Mouse (Mus musculus) CH12F3 (cell line): Measurements from ENCODE around the gene Rhoc.
"Not testable (repeated sequence)": the region's sequence is repeated elsewhere in the genome, so short reads cannot be mapped to it uniquely, and the experiment has no call there.

Experiments used
- in situ Hi-C: fragments of 300-500 bp; cut with MboI; formaldehyde crosslinking; loops from 2 replicates; pipeline ENCODE4 v1.14.3; 2020; ENCODE audit warnings: low sequenced_read_pairs

The Rhoc gene

GRCm38 (mm10) chr3:104812254-104812653 is 24.1 kb downstream of the Rhoc start:
- in situ Hi-C loops = no loop called here

GRCm38 (mm10) chr3:104813227-104813626 is 25.1 kb downstream of the Rhoc start:
- in situ Hi-C loops = not testable (repeated sequence)

- in situ Hi-C loops = no loop called here
These were observed 26.6 kb downstream of the Rhoc start for GRCm38 (mm10) chr3:104814746-104815145.

- in situ Hi-C loops = no loop called here
These were observed 27.2 kb downstream of the Rhoc start for GRCm38 (mm10) chr3:104815346-104815745.

- in situ Hi-C loops = no loop called here
These were observed 28.0 kb downstream of the Rhoc start for GRCm38 (mm10) chr3:104816130-104816529.

GRCm38 (mm10) chr3:104817481-104817990 is 29.4 kb downstream of the Rhoc start:
- in situ Hi-C loops = no loop called here

GRCm38 (mm10) chr3:104817991-104818748 is 30.0 kb downstream of the Rhoc start, which contains the start of gene Mov10:
TSS of gene Mov10 (minus strand) at chr3:104818563.
- in situ Hi-C loops = no loop called here

GRCm38 (mm10) chr3:104818749-104819134 is 30.6 kb downstream of the Rhoc start:
- in situ Hi-C loops = no loop called here

- in situ Hi-C loops = no loop called here
These were observed 32.3 kb downstream of the Rhoc start for GRCm38 (mm10) chr3:104820426-104820825.

- in situ Hi-C loops = no loop called here
These were observed 34.2 kb downstream of the Rhoc start for GRCm38 (mm10) chr3:104822413-104822812.

- in situ Hi-C loops = no loop called here
These were observed 47.6 kb downstream of the Rhoc start for GRCm38 (mm10) chr3:104835797-104836196.

- in situ Hi-C loops = no loop called here
These were observed 52.9 kb downstream of the Rhoc start for GRCm38 (mm10) chr3:104841049-104841448.
